Mouse (Mus musculus): ENCODE measurements around the gene Cers3. TPM values are rescaled to one million over a fixed set of nuclear protein-coding genes. Genes with fewer than 3 reads are reported as not detected.

The Cers3 gene
- polyA plus RNA-seq, 1 experiment from 2014 or later, result 0.60 TPM

DNA sequence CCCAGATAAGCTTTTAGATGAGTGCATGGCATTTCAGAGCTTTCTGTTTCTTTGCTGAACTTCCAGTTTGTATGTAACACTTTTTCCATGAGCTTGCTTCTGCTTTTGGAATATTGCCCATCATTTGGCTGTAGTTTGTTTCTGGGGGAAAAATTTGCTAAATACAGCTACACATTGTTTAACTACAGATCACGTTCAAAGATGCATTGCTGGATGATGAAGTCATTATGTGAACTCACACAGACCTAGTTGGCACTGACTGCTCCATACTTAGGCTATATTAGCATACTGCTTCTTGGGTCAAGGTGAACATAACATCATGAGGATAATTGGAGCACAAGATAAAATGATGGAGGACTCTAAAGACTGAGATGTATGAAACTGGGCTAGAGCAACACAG, 53.6 kb downstream of the Cers3 start:
- Histone ChIP-seq H3K27ac (ENCODE audit: low read length) (no peak overlapping the region), H3K4me3 (replicated peaks; ENCODE audit: low read length) (no peak overlapping the region), H3K9me3 (ENCODE audit: control insufficient read depth, low read length) (no peaks in the 10 kb centered on the region), H3K4me1 (replicated peaks; ENCODE audit: control insufficient read depth, insufficient read depth, low read length) (no peaks in the 10 kb centered on the region), H3K9ac (replicated peaks; ENCODE audit: low read depth, low read length) (no peak overlapping the region), H3K36me3 (ENCODE audit: control insufficient read depth, insufficient read depth) (no peaks in the 10 kb centered on the region), H3K4me2 (ENCODE audit: low read length) (no peak overlapping the region), H3K27me3 (replicated peaks; ENCODE audit: control insufficient read depth, insufficient read depth, low read length) (no peaks in the 10 kb centered on the region)
- ATAC-seq, result no peak
- WGBS, result 25% methylated on average over 1 of the region's 1 CpGs

DNA sequence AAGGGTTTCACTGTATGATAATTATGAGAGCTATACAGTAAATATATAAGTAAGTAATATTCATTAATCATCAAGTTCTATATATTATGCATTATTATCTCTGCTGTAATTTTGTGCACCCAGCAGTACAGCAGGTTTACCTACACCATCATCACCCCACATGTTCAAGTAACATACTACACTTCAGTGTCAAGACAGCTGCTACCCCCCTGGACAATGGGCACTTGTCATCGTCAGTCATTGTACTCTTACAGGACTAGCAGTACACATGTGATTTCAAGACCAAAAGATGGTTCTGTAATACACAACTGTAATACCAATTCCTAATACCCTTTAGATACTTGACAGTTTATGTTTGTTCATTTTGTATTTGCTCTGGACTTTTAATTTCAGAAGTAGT, 54.0 kb downstream of the Cers3 start:
- no peaks in the 10 kb centered on the region for H3K27me3 ChIP-seq (replicated peaks; ENCODE audit: control insufficient read depth, insufficient read depth, low read length)
- no peak for ATAC-seq
- H3K9me3 ChIP-seq (ENCODE audit: control insufficient read depth, low read length), result no peaks in the 10 kb centered on the region
- no peaks in the 10 kb centered on the region for H3K36me3 ChIP-seq (ENCODE audit: control insufficient read depth, insufficient read depth)
- WGBS, result 96% methylated on average over 1 of the region's 1 CpGs
- no peak overlapping the region for H3K9ac ChIP-seq (replicated peaks; ENCODE audit: low read depth, low read length)
- no peak overlapping the region for H3K4me2 ChIP-seq (ENCODE audit: low read length)
- H3K4me3 ChIP-seq (replicated peaks; ENCODE audit: low read length), result no peak overlapping the region
- H3K4me1 ChIP-seq (replicated peaks; ENCODE audit: control insufficient read depth, insufficient read depth, low read length), result 0 out of 2 replicates have a peak, but pooled peaks cover 1% of the 10 kb centered on the region
- no peak overlapping the region for H3K27ac ChIP-seq (ENCODE audit: low read length)

DNA sequence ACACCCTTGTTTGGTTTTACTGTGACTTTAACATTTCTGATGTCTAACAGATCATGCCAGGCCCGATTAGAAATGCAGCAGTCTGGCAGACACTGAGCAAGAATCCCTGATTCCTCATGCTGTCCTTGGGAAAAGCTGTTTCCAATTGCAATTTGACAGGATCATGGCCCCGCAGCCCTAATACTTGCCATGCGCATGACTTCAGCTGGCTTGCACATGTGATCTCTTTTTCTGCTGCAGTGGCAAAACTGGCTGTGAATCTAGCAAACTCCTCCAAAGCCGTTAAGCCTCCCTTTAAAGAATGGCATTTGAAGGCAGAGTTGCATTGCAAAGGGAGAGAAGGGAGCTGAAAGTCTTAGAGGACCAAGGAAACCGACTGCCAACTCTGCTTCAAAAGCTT, 55.5 kb downstream of the Cers3 start:
- Histone ChIP-seq H3K4me1 (replicated peaks; ENCODE audit: control insufficient read depth, insufficient read depth, low read length) (peaks cover 6% of the 10 kb centered on the region; the same call in 1 of the 2 replicates), H3K9ac (replicated peaks; ENCODE audit: low read depth, low read length) (no peak overlapping the region), H3K4me3 (replicated peaks; ENCODE audit: low read length) (no peak overlapping the region), H3K4me2 (ENCODE audit: low read length) (no peak overlapping the region), H3K27ac (ENCODE audit: low read length) (no peak overlapping the region), H3K9me3 (ENCODE audit: control insufficient read depth, low read length) (no peaks in the 10 kb centered on the region), H3K36me3 (ENCODE audit: control insufficient read depth, insufficient read depth) (no peaks in the 10 kb centered on the region), H3K27me3 (replicated peaks; ENCODE audit: control insufficient read depth, insufficient read depth, low read length) (no peaks in the 10 kb centered on the region)
- ATAC-seq, result no peak
- 49% methylated on average over 5 of the region's 5 CpGs for WGBS

DNA sequence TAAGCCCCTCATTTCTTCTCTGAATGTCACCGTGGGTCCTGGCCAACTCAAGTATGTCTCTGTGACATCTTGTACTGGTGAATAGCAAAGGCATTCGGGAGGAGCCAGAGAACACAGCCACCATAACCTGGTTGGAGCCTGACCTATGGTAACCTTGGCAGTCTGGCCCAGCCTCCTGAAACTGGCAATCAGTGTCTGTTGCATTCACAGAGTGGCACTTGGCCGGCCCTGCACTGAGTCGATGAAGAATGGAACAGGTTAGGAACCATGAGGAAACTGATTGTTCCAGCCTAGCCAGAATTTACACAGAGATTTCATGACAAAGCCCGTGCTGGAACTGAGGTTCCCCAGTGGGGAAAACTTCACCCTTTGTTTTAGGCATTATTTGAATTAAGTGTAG, 57.5 kb downstream of the Cers3 start:
- Histone ChIP-seq H3K4me3 (replicated peaks; ENCODE audit: low read length) (no peak overlapping the region), H3K27ac (ENCODE audit: low read length) (no peak overlapping the region), H3K4me2 (ENCODE audit: low read length) (no peak overlapping the region), H3K9me3 (ENCODE audit: control insufficient read depth, low read length) (no peaks in the 10 kb centered on the region), H3K27me3 (replicated peaks; ENCODE audit: control insufficient read depth, insufficient read depth, low read length) (no peaks in the 10 kb centered on the region), H3K4me1 (replicated peaks; ENCODE audit: control insufficient read depth, insufficient read depth, low read length) (peaks cover 7% of the 10 kb centered on the region; the same call in 1 of the 2 replicates), H3K36me3 (ENCODE audit: control insufficient read depth, insufficient read depth) (no peaks in the 10 kb centered on the region), H3K9ac (replicated peaks; ENCODE audit: low read depth, low read length) (no peak overlapping the region)
- WGBS, result 69% methylated on average over 5 of the region's 5 CpGs
- ATAC-seq, result no peak

DNA sequence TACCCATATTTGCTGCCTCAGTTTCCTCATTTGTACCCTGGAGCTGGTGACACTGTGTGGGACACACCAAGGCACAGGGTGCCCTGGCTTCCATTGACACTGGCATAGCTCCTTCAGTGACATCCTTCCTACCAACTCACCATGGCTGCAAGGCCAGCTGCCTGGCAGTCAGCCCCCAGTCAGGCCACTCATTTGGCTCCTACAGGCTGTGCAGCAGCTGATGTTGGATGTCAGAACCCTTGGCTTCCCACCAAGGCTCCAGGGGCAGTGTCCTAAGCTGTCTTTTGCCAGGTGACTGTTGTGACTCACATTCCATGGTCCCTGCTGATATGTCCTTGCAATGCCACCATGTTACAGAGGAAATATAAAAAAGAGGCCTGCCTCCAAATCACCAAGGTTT, 58.5 kb downstream of the Cers3 start:
- no peak overlapping the region for H3K4me2 ChIP-seq (ENCODE audit: low read length)
- H3K36me3 ChIP-seq (ENCODE audit: control insufficient read depth, insufficient read depth), result no peaks in the 10 kb centered on the region
- H3K9ac ChIP-seq (replicated peaks; ENCODE audit: low read depth, low read length), result no peak overlapping the region
- H3K4me1 ChIP-seq (replicated peaks; ENCODE audit: control insufficient read depth, insufficient read depth, low read length), result peaks cover 7% of the 10 kb centered on the region; the same call in 1 of the 2 replicates
- H3K27ac ChIP-seq (ENCODE audit: low read length), result no peak overlapping the region
- no peak overlapping the region for H3K4me3 ChIP-seq (replicated peaks; ENCODE audit: low read length)
- ATAC-seq, result no peak
- no peaks in the 10 kb centered on the region for H3K9me3 ChIP-seq (ENCODE audit: control insufficient read depth, low read length)
- no peaks in the 10 kb centered on the region for H3K27me3 ChIP-seq (replicated peaks; ENCODE audit: control insufficient read depth, insufficient read depth, low read length)

GRCm38 (mm10) chr7:66803798-66804197, 60.5 kb downstream of the Cers3 start:
- no peak overlapping the region for H3K4me2 ChIP-seq (ENCODE audit: low read length)
- ATAC-seq, result no peak
- H3K4me1 ChIP-seq (replicated peaks; ENCODE audit: control insufficient read depth, insufficient read depth, low read length), result peaks cover 7% of the 10 kb centered on the region; the same call in 1 of the 2 replicates
- no peaks in the 10 kb centered on the region for H3K9me3 ChIP-seq (ENCODE audit: control insufficient read depth, low read length)
- H3K27me3 ChIP-seq (replicated peaks; ENCODE audit: control insufficient read depth, insufficient read depth, low read length), result no peaks in the 10 kb centered on the region
- H3K9ac ChIP-seq (replicated peaks; ENCODE audit: low read depth, low read length), result no peak overlapping the region
- no peak overlapping the region for H3K27ac ChIP-seq (ENCODE audit: low read length)
- H3K4me3 ChIP-seq (replicated peaks; ENCODE audit: low read length), result no peak overlapping the region
- H3K36me3 ChIP-seq (ENCODE audit: control insufficient read depth, insufficient read depth), result no peaks in the 10 kb centered on the region
- 39% methylated on average over 5 of the region's 5 CpGs for WGBS

GRCm38 (mm10) chr7:66806801-66807200, 63.5 kb downstream of the Cers3 start:
- H3K9me3 ChIP-seq (ENCODE audit: control insufficient read depth, low read length), result no peaks in the 10 kb centered on the region
- no peak overlapping the region for H3K9ac ChIP-seq (replicated peaks; ENCODE audit: low read depth, low read length)
- no peak overlapping the region for H3K4me3 ChIP-seq (replicated peaks; ENCODE audit: low read length)
- H3K4me1 ChIP-seq (replicated peaks; ENCODE audit: control insufficient read depth, insufficient read depth, low read length), result peaks cover 7% of the 10 kb centered on the region; the same call in 1 of the 2 replicates
- H3K4me2 ChIP-seq (ENCODE audit: low read length), result no peak overlapping the region
- no peaks in the 10 kb centered on the region for H3K27me3 ChIP-seq (replicated peaks; ENCODE audit: control insufficient read depth, insufficient read depth, low read length)
- no peak for ATAC-seq
- no peaks in the 10 kb centered on the region for H3K36me3 ChIP-seq (ENCODE audit: control insufficient read depth, insufficient read depth)
- WGBS, result 71% methylated on average over 3 of the region's 3 CpGs
- no peak overlapping the region for H3K27ac ChIP-seq (ENCODE audit: low read length)

- H3K4me2 ChIP-seq (ENCODE audit: low read length), result no peak overlapping the region
- no peaks in the 10 kb centered on the region for H3K27me3 ChIP-seq (replicated peaks; ENCODE audit: control insufficient read depth, insufficient read depth, low read length)
- H3K36me3 ChIP-seq (ENCODE audit: control insufficient read depth, insufficient read depth), result no peaks in the 10 kb centered on the region
- H3K4me1 ChIP-seq (replicated peaks; ENCODE audit: control insufficient read depth, insufficient read depth, low read length), result no peaks in the 10 kb centered on the region
- no peak for ATAC-seq
- H3K9me3 ChIP-seq (ENCODE audit: control insufficient read depth, low read length), result no peaks in the 10 kb centered on the region
- no peak overlapping the region for H3K27ac ChIP-seq (ENCODE audit: low read length)
- H3K9ac ChIP-seq (replicated peaks; ENCODE audit: low read depth, low read length), result no peak overlapping the region
- no peak overlapping the region for H3K4me3 ChIP-seq (replicated peaks; ENCODE audit: low read length)
- WGBS, result 90% methylated on average over 7 of the region's 7 CpGs
These were observed 67.1 kb downstream of the Cers3 start for GRCm38 (mm10) chr7:66810436-66810835.

GRCm38 (mm10) chr7:66811294-66811693, 68.0 kb downstream of the Cers3 start:
- H3K36me3 ChIP-seq (ENCODE audit: control insufficient read depth, insufficient read depth), result no peaks in the 10 kb centered on the region
- no peak overlapping the region for H3K4me3 ChIP-seq (replicated peaks; ENCODE audit: low read length)
- H3K4me1 ChIP-seq (replicated peaks; ENCODE audit: control insufficient read depth, insufficient read depth, low read length), result no peaks in the 10 kb centered on the region
- ATAC-seq, result no peak
- no peak overlapping the region for H3K9ac ChIP-seq (replicated peaks; ENCODE audit: low read depth, low read length)
- no peaks in the 10 kb centered on the region for H3K9me3 ChIP-seq (ENCODE audit: control insufficient read depth, low read length)
- H3K27ac ChIP-seq (ENCODE audit: low read length), result no peak overlapping the region
- H3K27me3 ChIP-seq (replicated peaks; ENCODE audit: control insufficient read depth, insufficient read depth, low read length), result no peaks in the 10 kb centered on the region
- H3K4me2 ChIP-seq (ENCODE audit: low read length), result no peak overlapping the region
- 93% methylated on average over 1 of the region's 1 CpGs for WGBS

- no peak overlapping the region for H3K4me2 ChIP-seq (ENCODE audit: low read length)
These were observed 69.0 kb downstream of the Cers3 start for GRCm38 (mm10) chr7:66812289-66812688.

More at GRCm38 (mm10) chr7:66812289-66812688, 69.0 kb downstream of the Cers3 start:
- Histone ChIP-seq H3K9me3 (ENCODE audit: control insufficient read depth, low read length) (no peaks in the 10 kb centered on the region), H3K4me1 (replicated peaks; ENCODE audit: control insufficient read depth, insufficient read depth, low read length) (no peaks in the 10 kb centered on the region), H3K36me3 (ENCODE audit: control insufficient read depth, insufficient read depth) (no peaks in the 10 kb centered on the region), H3K4me3 (replicated peaks; ENCODE audit: low read length) (no peak overlapping the region), H3K27me3 (replicated peaks; ENCODE audit: control insufficient read depth, insufficient read depth, low read length) (no peaks in the 10 kb centered on the region), H3K9ac (replicated peaks; ENCODE audit: low read depth, low read length) (no peak overlapping the region), H3K27ac (ENCODE audit: low read length) (no peak overlapping the region)
- WGBS, result 89% methylated on average over 4 of the region's 4 CpGs
- no peak for ATAC-seq
